Mouse (Mus musculus) CH12.LX (cell line): ENCODE measurements at regions not wholly inside any gene's neighbourhood (a gene's known extent, or its start where the extent isn't known, plus 50 kb on each side); places are given as distances from the start of the nearest gene placed in this dataset.

Source experiments
- E2F4 ChIP-seq: IDR thresholded peaks from 2 replicates; pipeline ENCODE4 v1.6.1; 2011; ENCODE audit warnings: low read depth, low read length, improper control_type of control experiment; ENCODE audit not compliant: insufficient replicate concordance
- USF2 ChIP-seq: conservative IDR thresholded peaks from 2 replicates; pipeline ENCODE4 v1.6.1; 2011; ENCODE audit warnings: low read depth, low read length, improper control_type of control experiment
- ZC3H11A ChIP-seq: IDR thresholded peaks from 2 replicates; pipeline ENCODE4 v1.6.1; 2012; ENCODE audit warnings: low read depth, mild to moderate bottlenecking, inconsistent platforms, low read length, improper control_type of control experiment

DNA sequence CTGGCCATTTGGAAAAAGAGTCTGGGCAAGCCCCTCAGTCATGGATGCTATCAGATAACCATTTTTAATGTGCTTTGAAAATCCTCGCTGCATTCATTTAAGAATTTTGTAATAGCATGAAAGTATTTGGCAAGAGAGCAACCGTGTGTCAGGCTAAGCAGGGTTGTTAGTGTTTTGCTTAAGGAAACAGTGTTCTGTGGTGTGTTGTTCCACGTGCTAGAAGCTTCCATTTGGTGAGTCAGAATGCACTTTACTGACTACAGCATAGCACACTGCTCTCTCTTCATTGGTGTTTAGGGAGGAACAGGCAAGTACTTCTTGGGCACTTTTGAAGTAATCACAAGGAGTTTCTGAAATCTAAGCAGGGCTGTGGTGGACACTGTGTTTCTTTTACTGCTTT, 661.0 kb upstream of the Pkn2 start:
- TF ChIP-seq E2F4 (no peak), USF2 (no peak), ZC3H11A (no peak)
